Comparison of ENCODE assay signal across 26 mouse cellular contexts in the genomic region with DNA sequence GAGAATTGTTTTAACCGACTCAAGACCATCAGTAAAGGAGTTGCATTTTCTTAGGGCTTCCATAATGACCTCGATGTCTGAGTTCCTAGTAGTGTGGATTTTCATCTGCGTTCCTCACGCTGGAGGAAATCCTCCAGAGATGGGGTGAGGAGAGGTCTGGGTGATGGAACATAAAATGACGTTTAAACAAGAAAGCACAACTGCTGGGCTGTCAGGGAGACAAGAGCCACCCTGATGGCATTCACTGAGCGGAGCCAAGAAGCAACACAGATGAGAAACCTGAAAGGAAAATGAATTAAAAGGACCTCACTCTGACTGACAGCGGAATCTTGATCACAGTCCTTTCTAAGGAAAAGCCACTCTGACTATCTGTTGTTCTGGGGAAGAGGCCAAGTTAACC.
DNase-seq lines count a peak whose midpoint lies in the region; ATAC-seq lines count a peak whose summit lies in the region.
"Had no signal": no experiment of that assay in that cellular context is flagged by ENCODE, and none has a peak within 500 bp of the region (broad histone marks: within the 10 kb centered on the region; RNA-seq: fewer than 3 reads in every experiment).

No protein-coding gene starts in this region.

- peak; percentile 65 for DNase-seq in heart, adult 11 months
- no peak for DNase-seq in heart, adult 8-10 months (ENCODE audit: low spot score)
- DNase-seq in hindbrain, embryonic 11.5 days (ENCODE audit: low spot score), result no peak
- DNase-seq in neural tube, embryonic 10.5 days (ENCODE audit: extremely low spot score, low spot score), result no peak
- DNase-seq in adrenal gland, adult 8-10 months, result no peak
- DNase-seq: adrenal gland, postnatal 36 days; B cell, adult 2 months; cerebellum, adult 2 months; cerebellum, postnatal 14 days; gastrocnemius, postnatal 14 days; kidney, adult 8-10 months; kidney, postnatal 10 days; layer of hippocampus, adult 9-11 months; liver; lung, adult 2 months; lung, postnatal 10 days; right cerebral cortex, adult 18-20 months; spleen, adult 18-20 months; thymus, postnatal 25 days had no signal

- no peak overlapping the region for H3K9ac ChIP-seq in hindbrain, embryonic 16.5 days (ENCODE audit: low read depth, low read length)
- H3K9ac ChIP-seq in hindbrain, embryonic 11.5 days (ENCODE audit: low read depth, low read length), result no peak overlapping the region
- H3K9ac ChIP-seq in neural tube, embryonic 15.5 days (replicated peaks), result no peak overlapping the region
- H3K9ac ChIP-seq: heart, embryonic 13.5 days; liver, embryonic 14.5 days had no signal

- no peak overlapping the region for H3K27ac ChIP-seq in hindbrain, embryonic 16.5 days (ENCODE audit: low read depth, low read length)
- H3K27ac ChIP-seq in hindbrain, embryonic 11.5 days (ENCODE audit: low read depth, low read length), result no peak overlapping the region
- peak overlapping the region; percentile 23; the same call in 1 of the 2 replicates for H3K27ac ChIP-seq in neural tube, embryonic 15.5 days (replicated peaks)
- H3K27ac ChIP-seq: liver, embryonic 14.5 days; macrophage had no signal

- no peaks in the 10 kb centered on the region for H3K36me3 ChIP-seq in hindbrain, embryonic 16.5 days (ENCODE audit: control insufficient read depth, insufficient read depth, low read length)
- no peaks in the 10 kb centered on the region for H3K36me3 ChIP-seq in hindbrain, embryonic 11.5 days (ENCODE audit: control insufficient read depth, insufficient read depth, low read length)
- H3K36me3 ChIP-seq in neural tube, embryonic 15.5 days, result 0 out of 2 replicates have a peak, but pooled peaks cover 5% of the 10 kb centered on the region

- no peaks in the 10 kb centered on the region for H3K27me3 ChIP-seq in hindbrain, embryonic 16.5 days (replicated peaks; ENCODE audit: control insufficient read depth, insufficient read depth, low read length)
- no peaks in the 10 kb centered on the region for H3K27me3 ChIP-seq in hindbrain, embryonic 11.5 days (ENCODE audit: control insufficient read depth, insufficient read depth, low read length)
- H3K27me3 ChIP-seq in neural tube, embryonic 15.5 days (replicated peaks), result no peaks in the 10 kb centered on the region
- H3K27me3 ChIP-seq: heart, embryonic 13.5 days had no signal

- H3K4me1 ChIP-seq in hindbrain, embryonic 16.5 days (ENCODE audit: control insufficient read depth, insufficient read depth, low read depth, low read length), result peaks cover 18% of the 10 kb centered on the region
- no peaks in the 10 kb centered on the region for H3K4me1 ChIP-seq in hindbrain, embryonic 11.5 days (replicated peaks; ENCODE audit: control insufficient read depth, insufficient read depth, low read length)
- H3K4me1 ChIP-seq in neural tube, embryonic 15.5 days, result peaks cover 22% of the 10 kb centered on the region

- H3K4me3 ChIP-seq in hindbrain, embryonic 16.5 days (ENCODE audit: low read length), result no peak overlapping the region
- no peak overlapping the region for H3K4me3 ChIP-seq in hindbrain, embryonic 11.5 days (ENCODE audit: low read depth, low read length)
- H3K4me3 ChIP-seq in neural tube, embryonic 15.5 days (replicated peaks), result no peak overlapping the region
- H3K4me3 ChIP-seq: erythroblast, embryonic 14.5 days; heart, embryonic 13.5 days had no signal

- 0 out of 2 replicates have a peak, but pooled peaks have one; percentile 18 for ATAC-seq in hindbrain, embryonic 16.5 days
- ATAC-seq in hindbrain, embryonic 11.5 days (ENCODE audit: low FRiP score), result no peak
- no peak for ATAC-seq in neural tube, embryonic 15.5 days (ENCODE audit: low FRiP score)
- ATAC-seq: intestine, embryonic 16.5 days had no signal

- H3K9me3 ChIP-seq in hindbrain, embryonic 16.5 days (ENCODE audit: control insufficient read depth, low read length), result no peaks in the 10 kb centered on the region
- no peaks in the 10 kb centered on the region for H3K9me3 ChIP-seq in hindbrain, embryonic 11.5 days (ENCODE audit: control insufficient read depth, low read length)
- H3K9me3 ChIP-seq in neural tube, embryonic 15.5 days (replicated peaks), result no peaks in the 10 kb centered on the region
- H3K9me3 ChIP-seq: heart, embryonic 13.5 days had no signal

- no peak overlapping the region for H3K4me2 ChIP-seq in hindbrain, embryonic 16.5 days (ENCODE audit: low read length)
- no peak overlapping the region for H3K4me2 ChIP-seq in hindbrain, embryonic 11.5 days (replicated peaks; ENCODE audit: low read depth, low read length)
- no peak overlapping the region for H3K4me2 ChIP-seq in neural tube, embryonic 15.5 days

- WGBS in hindbrain, embryonic 16.5 days, result 32% methylated on average over 7 of the region's 7 CpGs
- WGBS in hindbrain, embryonic 11.5 days, result 45% methylated on average over 7 of the region's 7 CpGs
- 34% methylated on average over 7 of the region's 7 CpGs for WGBS in neural tube, embryonic 15.5 days
